Mouse (Mus musculus): ENCODE data around the gene Hoxc11. TPM values are rescaled to one million over a fixed set of nuclear protein-coding genes. Genes with fewer than 3 reads are reported as not detected.

Hoxc11 gene
- total and polyA plus RNA-seq, 2 experiments from 2014 or later, result not detected

DNA sequence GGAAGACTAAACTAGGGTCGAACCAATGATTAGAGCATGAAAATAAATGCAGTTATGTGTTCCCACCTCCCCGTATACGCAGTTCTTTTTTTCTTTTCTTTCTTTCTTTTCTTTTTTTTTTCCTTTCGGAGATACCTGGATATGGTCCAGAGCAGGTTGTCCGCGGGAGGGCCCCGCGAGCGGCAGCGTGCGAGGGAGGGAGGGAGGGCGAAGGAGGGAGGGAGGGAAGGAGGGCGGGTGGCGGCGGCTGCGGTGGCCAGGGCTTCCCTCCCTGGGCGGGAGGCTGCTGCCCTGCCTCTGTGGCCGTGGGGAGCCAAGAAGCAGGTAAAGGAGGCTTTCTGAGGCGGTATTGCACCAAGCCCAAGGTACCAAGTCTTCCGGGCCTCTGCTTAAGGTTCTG is 21.9 kb downstream of the Hoxc11 start, which contains the start of gene Hoxc9:
Gene Hoxc9 (plus strand): TSS at position 269 of the 400 bp plus-strand sequence.
- peak within 1 kb of the TSS; percentile 31 for H3K4me3 ChIP-seq (ENCODE audit: low read depth, low read length)
- TF ChIP-seq EP300 (IDR thresholded peaks at IDR 0.05; ENCODE audit: low read depth) (no peak), CTCF (IDR thresholded peaks at IDR 0.05; ENCODE audit: low read depth) (no peak)
- no peaks in the 10 kb centered on the region for H3K9me3 ChIP-seq (replicated peaks; ENCODE audit: control insufficient read depth, low read length)
- ATAC-seq (ENCODE audit: insufficient read depth, low read depth) (no peak), DNase-seq (ENCODE audit: low spot score) (no peak)
- H3K27ac ChIP-seq (ENCODE audit: low read depth), result no peak within 1 kb of the TSS
- H3K4me2 ChIP-seq (ENCODE audit: low read depth, low read length), result peak within 1 kb of the TSS; percentile 47
- H3K9ac ChIP-seq (replicated peaks; ENCODE audit: low read depth, low read length), result no peak within 1 kb of the TSS
- peaks cover 100% of the 10 kb centered on the region for H3K27me3 ChIP-seq (ENCODE audit: control insufficient read depth, insufficient read depth, low read length)
- WGBS, result 2% methylated on average over 14 of the region's 20 CpGs
- no peaks in the 10 kb centered on the region for H3K36me3 ChIP-seq (replicated peaks; ENCODE audit: control insufficient read depth, insufficient read depth, low read length)
- peaks cover 5% of the 10 kb centered on the region; the same call in 1 of the 2 replicates for H3K4me1 ChIP-seq (ENCODE audit: control insufficient read depth, insufficient read depth)

DNA sequence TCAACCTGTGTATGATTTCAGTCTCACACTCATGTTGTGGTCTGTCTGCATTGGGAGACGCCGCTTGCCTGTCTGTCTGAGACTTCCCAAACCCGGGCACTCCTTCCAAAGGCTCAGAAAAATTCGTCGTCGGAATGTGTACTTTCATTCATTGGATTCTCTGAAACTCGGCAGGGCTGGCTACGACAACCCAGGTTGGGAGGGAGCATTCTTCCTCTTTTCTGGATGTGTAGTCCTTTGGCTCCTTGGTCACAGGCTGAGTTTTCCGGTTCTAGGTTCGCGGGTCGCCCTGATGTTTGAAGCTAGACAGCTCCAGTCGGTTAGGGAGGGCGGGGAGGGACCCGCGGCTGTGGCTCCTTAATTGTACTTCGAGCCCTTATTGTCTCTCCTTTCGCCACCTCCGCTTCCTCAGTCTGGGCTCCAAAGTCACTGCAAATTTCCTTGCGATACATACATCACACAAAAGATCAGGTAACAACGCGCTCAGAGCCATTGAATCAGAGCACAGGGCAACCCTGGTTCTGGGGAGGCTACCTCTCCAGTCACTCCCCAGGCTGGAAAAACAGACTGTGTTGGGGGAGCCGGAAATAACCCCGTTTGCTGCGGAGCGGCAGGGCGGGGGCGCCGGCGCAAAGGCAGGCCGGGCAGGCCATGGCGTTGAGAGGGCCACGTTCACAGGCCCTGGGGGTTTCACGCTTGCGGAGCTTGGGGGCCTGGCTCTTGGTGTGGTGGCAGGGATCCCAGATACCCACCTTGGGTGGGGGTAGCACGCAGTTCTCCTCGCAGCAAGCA is 22.6 kb downstream of the Hoxc11 start:
- 2% methylated on average over 37 of the region's 37 CpGs for WGBS
- no peak for ATAC-seq (ENCODE audit: insufficient read depth, low read depth)

DNA sequence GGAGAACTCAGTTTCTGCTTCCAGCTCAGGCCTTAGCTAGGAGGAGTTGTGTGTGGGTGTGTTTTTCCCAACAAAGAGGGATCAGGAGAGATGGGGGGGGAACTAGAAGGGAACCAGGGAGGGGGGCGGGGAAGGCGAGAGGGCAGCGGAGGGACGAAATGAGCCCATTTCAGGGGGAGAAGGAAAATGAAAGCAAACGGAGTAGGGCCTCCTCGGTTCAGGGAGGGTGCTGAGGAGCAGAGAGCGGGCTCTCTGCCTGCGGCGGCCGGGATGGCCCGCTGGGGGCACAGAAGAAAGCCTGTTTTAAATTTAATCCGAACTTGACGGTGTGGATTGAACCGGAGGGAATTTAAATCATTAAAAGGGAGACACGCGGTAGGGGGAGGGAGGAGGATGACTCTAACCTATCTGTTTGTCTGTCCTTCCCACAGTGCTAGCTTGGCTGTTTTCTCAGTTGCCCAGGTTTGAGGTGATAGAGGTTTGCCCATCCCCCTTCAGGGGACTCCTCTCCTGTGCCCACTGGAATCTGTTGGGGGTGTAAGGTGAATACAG is 23.3 kb downstream of the Hoxc11 start:
- Histone ChIP-seq H3K9me3 (replicated peaks; ENCODE audit: control insufficient read depth, low read length) (no peaks in the 10 kb centered on the region), H3K9ac (replicated peaks; ENCODE audit: low read depth, low read length) (no peak overlapping the region), H3K4me3 (ENCODE audit: low read depth, low read length) (peak overlapping the region; percentile 31), H3K27me3 (ENCODE audit: control insufficient read depth, insufficient read depth, low read length) (peaks cover 100% of the 10 kb centered on the region), H3K27ac (ENCODE audit: low read depth) (no peak overlapping the region), H3K4me2 (ENCODE audit: low read depth, low read length) (peak overlapping the region; percentile 47), H3K4me1 (ENCODE audit: control insufficient read depth, insufficient read depth) (peaks cover 12% of the 10 kb centered on the region), H3K36me3 (replicated peaks; ENCODE audit: control insufficient read depth, insufficient read depth, low read length) (no peaks in the 10 kb centered on the region)
- ATAC-seq (ENCODE audit: insufficient read depth, low read depth) (no peak), DNase-seq (ENCODE audit: low spot score) (no peak)
- TF ChIP-seq CTCF (IDR thresholded peaks at IDR 0.05; ENCODE audit: low read depth) (no peak), EP300 (IDR thresholded peaks at IDR 0.05; ENCODE audit: low read depth) (no peak)
- 2% methylated on average over 16 of the region's 16 CpGs for WGBS

More for the DNA sequence above, 22.6 kb downstream of the Hoxc11 start:
- TF ChIP-seq CTCF (IDR thresholded peaks at IDR 0.05; ENCODE audit: low read depth), result no peak
- no peak for TF ChIP-seq EP300 (IDR thresholded peaks at IDR 0.05; ENCODE audit: low read depth)
- H3K4me3 ChIP-seq (ENCODE audit: low read depth, low read length), result peak overlapping the region; percentile 31
- H3K4me2 ChIP-seq (ENCODE audit: low read depth, low read length), result peak overlapping the region; percentile 47
- H3K9ac ChIP-seq (replicated peaks; ENCODE audit: low read depth, low read length), result no peak overlapping the region
- H3K27me3 ChIP-seq (ENCODE audit: control insufficient read depth, insufficient read depth, low read length), result peaks cover 100% of the 10 kb centered on the region
- H3K27ac ChIP-seq (ENCODE audit: low read depth), result no peak overlapping the region
- H3K4me1 ChIP-seq (ENCODE audit: control insufficient read depth, insufficient read depth), result peaks cover 9% of the 10 kb centered on the region
- H3K36me3 ChIP-seq (replicated peaks; ENCODE audit: control insufficient read depth, insufficient read depth, low read length), result no peaks in the 10 kb centered on the region
- no peaks in the 10 kb centered on the region for H3K9me3 ChIP-seq (replicated peaks; ENCODE audit: control insufficient read depth, low read length)
- DNase-seq (ENCODE audit: low spot score), result no peak

DNA sequence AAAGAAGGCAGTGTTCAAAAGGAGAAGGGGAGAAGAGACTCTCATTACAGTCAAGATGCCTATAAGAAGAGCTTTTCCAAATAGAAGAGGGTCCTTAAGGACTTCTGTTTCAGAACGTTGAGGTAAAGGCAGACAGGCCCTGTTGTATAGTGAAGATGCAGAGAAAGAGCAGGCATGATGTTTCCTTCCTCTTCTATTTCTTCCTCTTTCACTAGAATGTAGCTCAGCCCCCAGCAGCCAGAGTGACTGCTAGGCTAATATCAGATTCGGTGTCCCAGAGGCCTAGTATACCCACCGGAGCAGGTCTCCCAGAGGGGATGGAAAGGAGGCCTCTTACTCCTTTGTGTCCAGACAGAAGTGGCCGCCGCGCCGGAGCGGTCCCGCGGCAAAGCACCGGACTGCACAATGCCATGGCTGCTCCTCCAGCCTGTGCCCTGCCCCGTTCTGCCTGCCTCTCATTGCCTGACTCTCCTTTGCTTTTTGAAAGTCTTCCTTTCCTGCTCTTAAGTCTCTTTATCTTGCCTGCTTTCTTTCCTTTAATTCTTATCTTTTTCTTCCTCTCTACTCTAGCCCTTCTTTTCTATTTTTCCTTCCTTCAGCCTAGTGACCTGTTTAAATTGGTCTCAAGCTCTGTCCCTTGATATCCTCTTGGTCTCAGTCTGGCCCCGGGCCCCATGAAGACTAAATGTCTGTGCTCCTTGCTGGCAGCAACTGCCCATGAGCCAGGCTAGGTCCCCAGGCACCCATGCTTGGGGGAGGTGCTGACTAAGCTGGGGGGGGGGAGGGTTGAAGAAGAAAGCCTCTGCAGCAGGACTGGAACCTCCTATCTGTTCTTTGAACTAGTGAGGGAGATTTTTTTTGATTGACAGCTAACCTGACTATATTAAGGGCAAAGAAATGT is 24.6 kb downstream of the Hoxc11 start:
- ATAC-seq (ENCODE audit: insufficient read depth, low read depth), result no peak
- H3K27me3 ChIP-seq (ENCODE audit: control insufficient read depth, insufficient read depth, low read length), result peaks cover 100% of the 10 kb centered on the region

DNA sequence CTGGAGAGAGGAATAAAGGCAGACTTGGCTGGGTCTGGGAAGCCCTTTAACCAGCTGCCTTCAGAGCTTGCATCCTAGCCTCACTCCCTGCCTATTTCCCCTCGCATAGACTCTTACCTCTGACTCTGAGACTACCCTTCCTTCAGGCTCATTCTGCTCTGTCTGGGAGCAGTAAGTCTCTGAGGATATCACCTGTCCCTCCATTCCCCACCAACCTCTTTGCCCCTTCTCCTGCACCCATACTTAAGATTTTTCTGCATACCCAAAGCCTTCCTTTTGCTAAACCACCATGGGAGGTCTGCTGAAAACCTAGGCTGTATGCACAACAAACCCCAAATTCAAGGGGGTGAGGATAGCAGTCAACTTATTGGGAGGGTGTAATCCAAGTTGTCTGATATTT is 25.7 kb downstream of the Hoxc11 start:
- no peak overlapping the region for H3K27ac ChIP-seq (ENCODE audit: low read depth)
- H3K4me3 ChIP-seq (ENCODE audit: low read depth, low read length), result no peak overlapping the region
- H3K36me3 ChIP-seq (replicated peaks; ENCODE audit: control insufficient read depth, insufficient read depth, low read length), result no peaks in the 10 kb centered on the region
- ATAC-seq (ENCODE audit: insufficient read depth, low read depth) (no peak), DNase-seq (ENCODE audit: low spot score) (no peak)
- H3K27me3 ChIP-seq (ENCODE audit: control insufficient read depth, insufficient read depth, low read length), result peaks cover 99% of the 10 kb centered on the region
- no peak overlapping the region for H3K9ac ChIP-seq (replicated peaks; ENCODE audit: low read depth, low read length)
- H3K9me3 ChIP-seq (replicated peaks; ENCODE audit: control insufficient read depth, low read length), result no peaks in the 10 kb centered on the region
- H3K4me1 ChIP-seq (ENCODE audit: control insufficient read depth, insufficient read depth), result peaks cover 12% of the 10 kb centered on the region
- no peak overlapping the region for H3K4me2 ChIP-seq (ENCODE audit: low read depth, low read length)
- WGBS, result 11% methylated on average over 1 of the region's 1 CpGs
- TF ChIP-seq EP300 (IDR thresholded peaks at IDR 0.05; ENCODE audit: low read depth), result no peak
- no peak for TF ChIP-seq CTCF (IDR thresholded peaks at IDR 0.05; ENCODE audit: low read depth)

More for the DNA sequence above, 24.6 kb downstream of the Hoxc11 start:
- no peak for TF ChIP-seq CTCF (IDR thresholded peaks at IDR 0.05; ENCODE audit: low read depth)
- no peak for TF ChIP-seq EP300 (IDR thresholded peaks at IDR 0.05; ENCODE audit: low read depth)
- no peak overlapping the region for H3K27ac ChIP-seq (ENCODE audit: low read depth)
- peaks cover 12% of the 10 kb centered on the region for H3K4me1 ChIP-seq (ENCODE audit: control insufficient read depth, insufficient read depth)
- no peak for DNase-seq (ENCODE audit: low spot score)
- H3K4me2 ChIP-seq (ENCODE audit: low read depth, low read length), result no peak overlapping the region
- no peaks in the 10 kb centered on the region for H3K36me3 ChIP-seq (replicated peaks; ENCODE audit: control insufficient read depth, insufficient read depth, low read length)
- H3K9me3 ChIP-seq (replicated peaks; ENCODE audit: control insufficient read depth, low read length), result no peaks in the 10 kb centered on the region
- H3K4me3 ChIP-seq (ENCODE audit: low read depth, low read length), result no peak overlapping the region
- no peak overlapping the region for H3K9ac ChIP-seq (replicated peaks; ENCODE audit: low read depth, low read length)
- 16% methylated on average over 13 of the region's 13 CpGs for WGBS

Data from heart, postnatal 0 days (tissue).